Mouse (Mus musculus) lung, postnatal 0 days (tissue): ENCODE results near the gene Eif3k.

ENCODE experiments used
- CTCF ChIP-seq: IDR thresholded peaks from 2 replicates; pipeline ENCODE4 v1.5.1; 2016; ENCODE audit warnings: antibody characterized with exemption, mild to moderate bottlenecking
- EP300 ChIP-seq: IDR thresholded peaks from 2 replicates; pipeline ENCODE4 v1.6.1; 2016; ENCODE audit warnings: antibody characterized with exemption, mild to moderate bottlenecking, control low read depth

DNA sequence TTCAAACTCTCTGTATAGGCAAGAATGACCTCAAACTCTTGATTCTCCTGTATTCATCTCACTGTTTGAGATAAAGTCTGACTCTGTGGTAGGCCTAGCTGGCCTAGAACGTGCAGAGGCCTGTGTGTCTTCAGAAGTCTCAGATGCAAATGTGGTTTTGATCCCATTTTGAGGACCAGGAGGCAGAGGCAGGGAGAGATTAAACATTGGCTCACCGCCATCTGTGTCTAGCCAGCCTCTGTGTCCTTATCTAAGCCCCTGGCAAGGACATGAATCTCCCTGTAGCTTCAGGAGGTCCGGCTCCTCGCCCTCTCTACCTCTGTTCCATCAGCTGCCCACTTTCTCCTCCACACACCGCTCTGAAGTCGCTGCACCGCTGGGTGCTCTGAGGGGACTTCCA lies 34.8 kb upstream of the Eif3k start:
- TF ChIP-seq CTCF, result no peak
- no peak for TF ChIP-seq EP300
